Mouse (Mus musculus) CH12.LX (cell line): ENCODE data around the gene Insig1. TPM values are rescaled to one million over a fixed set of nuclear protein-coding genes. Genes with fewer than 3 reads are reported as not detected.

Experiments used
- DNase-seq: peaks from one replicate; pipeline ENCODE4 v3.0.0-alpha.2; 2013; ENCODE audit errors: extremely low read depth
- H3K27ac ChIP-seq: 2 replicates; pipeline ENCODE4 v1.5.1; 2012; ENCODE audit warnings: low read depth, mild to moderate bottlenecking, control low read depth, moderate library complexity; ENCODE audit not compliant: insufficient read depth
- H3K27me3 ChIP-seq: replicated peaks from 2 replicates; pipeline ENCODE3; 2012; ENCODE audit warnings: inconsistent platforms
- H3K36me3 ChIP-seq, 2 experiments: replicated peaks in 1 of 2; 2 replicates each; pipeline versions ENCODE3 to v1.6.1; 2012; ENCODE audit warnings: inconsistent platforms in 1 of 2, low read length in 1 of 2, mild to moderate bottlenecking in 1 of 2, mixed read lengths in 1 of 2, moderate library complexity in 1 of 2; ENCODE audit not compliant: control insufficient read depth in 1 of 2, insufficient read depth in 1 of 2
- H3K4me1 ChIP-seq, 2 experiments: 2 replicates each; pipeline ENCODE4 v1.6.1; 2012; ENCODE audit warnings: inconsistent platforms in 1 of 2, moderate library complexity in 1 of 2; ENCODE audit not compliant: insufficient read depth in 2 of 2, control insufficient read depth in 1 of 2
- H3K4me2 ChIP-seq: 2 replicates; pipeline ENCODE4 v1.6.1; 2012; ENCODE audit warnings: low read depth, mild to moderate bottlenecking, control low read depth; ENCODE audit not compliant: poor library complexity, insufficient read depth, severe bottlenecking
- H3K4me3 ChIP-seq, 3 experiments: fragments of 150-350 bp in 1 of 3; sonication (generic) in 1 of 3; replicated peaks in 1 of 3; 2 replicates each; pipeline versions ENCODE3 to v1.5.1; 2011 to 2012; ENCODE audit warnings: low read depth in 2 of 3, low read length in 2 of 3, mild to moderate bottlenecking in 2 of 3, moderate library complexity in 2 of 3, control low read depth in 1 of 3, improper control_type of control experiment in 1 of 3, inconsistent platforms in 1 of 3, mixed read lengths in 1 of 3; ENCODE audit not compliant: poor library complexity in 1 of 3
- H3K79me2 ChIP-seq: replicated peaks from 2 replicates; pipeline ENCODE4 v1.6.1; 2012; ENCODE audit warnings: mild to moderate bottlenecking, moderate library complexity; ENCODE audit not compliant: control insufficient read depth, poor library complexity, insufficient read depth, severe bottlenecking; ENCODE audit errors: extremely low read depth
- H3K9ac ChIP-seq: 2 replicates; pipeline ENCODE4 v1.6.1; 2012; ENCODE audit warnings: low read depth, mild to moderate bottlenecking, control low read depth, moderate library complexity; ENCODE audit not compliant: insufficient read depth
- H3K9me3 ChIP-seq: replicated peaks from 2 replicates; pipeline ENCODE3; 2012; ENCODE audit warnings: low read length, inconsistent platforms, mixed read lengths
- BHLHE40 ChIP-seq: IDR thresholded peaks from 2 replicates; pipeline ENCODE4 v1.6.1; 2011; ENCODE audit warnings: mild to moderate bottlenecking, low read depth, low read length, improper control_type of control experiment
- E2F4 ChIP-seq: IDR thresholded peaks from 2 replicates; pipeline ENCODE4 v1.6.1; 2011; ENCODE audit warnings: low read depth, low read length, improper control_type of control experiment; ENCODE audit not compliant: insufficient replicate concordance
- ELF1 ChIP-seq: IDR thresholded peaks from 2 replicates; pipeline ENCODE4 v1.6.1; 2014; ENCODE audit warnings: low read depth, mild to moderate bottlenecking, inconsistent platforms, low read length, improper control_type of control experiment
- EP300 ChIP-seq: IDR thresholded peaks from 2 replicates; pipeline ENCODE4 v1.6.1; 2011; ENCODE audit warnings: low read length, improper control_type of control experiment
- GABPA ChIP-seq: IDR thresholded peaks from 2 replicates; pipeline ENCODE4 v1.6.1; 2012; ENCODE audit warnings: low read depth, low read length, improper control_type of control experiment, inconsistent platforms; ENCODE audit not compliant: insufficient replicate concordance
- IRF4 ChIP-seq: IDR thresholded peaks from 2 replicates; pipeline ENCODE4 v1.6.1; 2014; ENCODE audit warnings: low read depth, mild to moderate bottlenecking, inconsistent platforms, low read length, improper control_type of control experiment
- JUN ChIP-seq: IDR thresholded peaks from 2 replicates; pipeline ENCODE4 v1.6.1; 2011; ENCODE audit warnings: low read depth, mild to moderate bottlenecking, low read length, improper control_type of control experiment, moderate library complexity; ENCODE audit not compliant: insufficient read depth
- MAFK ChIP-seq: IDR thresholded peaks from 2 replicates; pipeline ENCODE4 v1.6.1; 2011; ENCODE audit warnings: low read length, improper control_type of control experiment; ENCODE audit not compliant: insufficient replicate concordance
- MYC ChIP-seq: IDR thresholded peaks from 2 replicates; pipeline ENCODE4 v1.6.1; 2011; ENCODE audit warnings: low read depth, mild to moderate bottlenecking, improper control_type of control experiment, low read length
- NELFE ChIP-seq: IDR thresholded peaks from 2 replicates; pipeline ENCODE4 v1.6.1; 2011; ENCODE audit warnings: low read depth, low read length, improper control_type of control experiment
- PAX5 ChIP-seq: IDR thresholded peaks from 2 replicates; pipeline ENCODE4 v1.6.1; 2012; ENCODE audit warnings: low read length, inconsistent platforms, mixed read lengths
- POLR2A ChIP-seq: IDR thresholded peaks from 2 replicates; pipeline ENCODE4 v1.6.1; 2011; ENCODE audit warnings: low read depth, mild to moderate bottlenecking, improper control_type of control experiment, low read length
- POLR2AphosphoS2 ChIP-seq: IDR thresholded peaks from 2 replicates; pipeline ENCODE4 v1.6.1; 2011; ENCODE audit warnings: low read depth, low read length, improper control_type of control experiment
- RCOR1 ChIP-seq: conservative IDR thresholded peaks from 2 replicates; pipeline ENCODE4 v1.6.1; 2012; ENCODE audit warnings: low read depth, mild to moderate bottlenecking, inconsistent platforms, low read length, improper control_type of control experiment
- SIN3A ChIP-seq: IDR thresholded peaks from 2 replicates; pipeline ENCODE4 v1.6.1; 2012; ENCODE audit warnings: low read length, improper control_type of control experiment, inconsistent platforms
- SMC3 ChIP-seq: IDR thresholded peaks from 2 replicates; pipeline ENCODE4 v1.6.1; 2011; ENCODE audit warnings: low read depth, low read length, improper control_type of control experiment
- USF2 ChIP-seq: conservative IDR thresholded peaks from 2 replicates; pipeline ENCODE4 v1.6.1; 2011; ENCODE audit warnings: low read depth, low read length, improper control_type of control experiment
- ZKSCAN1 ChIP-seq: IDR thresholded peaks from 2 replicates; pipeline ENCODE4 v1.6.1; 2012; ENCODE audit warnings: low read depth, inconsistent platforms, low read length, improper control_type of control experiment, borderline replicate concordance
- dilution Hi-C: fragments of 300-500 bp; cut with MboI; formaldehyde crosslinking; loops from 2 replicates; pipeline ENCODE4 v1.14.3; 2020; ENCODE audit warnings: low sequenced_read_pairs; ENCODE audit not compliant: extremely low pct_unique_long_range_greater_than_20kb, extremely low pct_ligation_motif_present
- in situ Hi-C: fragments of 300-500 bp; cut with MboI; formaldehyde crosslinking; loops from 3 replicates; pipeline ENCODE4 v1.14.3; 2019; ENCODE audit warnings: low sequenced_read_pairs, low pct_ligation_motif_present, low pct_unique_long_range_greater_than_20kb, mixed read lengths
- polyA plus RNA-seq: library from polyadenylated mRNA; unstranded; fragments of >175 nt; gene quantifications from 2 replicates; pipeline ENCODE4 v1.2.1, GENCODE M21; 2012; ENCODE audit warnings: low read depth; ENCODE audit not compliant: insufficient read length
- total RNA-seq, 2 experiments: library from RNA; depleted of rRNA; stranded (reverse); fragments of 300-350 nt in 1 of 2; fragments of >200 nt in 1 of 2; gene quantifications; 2 replicates each; pipeline ENCODE4 v1.2.3; 2012 to 2014

Insig1 gene
- total and polyA plus RNA-seq, 3 experiments, result 79.4 to 217 (median 96.9) TPM

DNA sequence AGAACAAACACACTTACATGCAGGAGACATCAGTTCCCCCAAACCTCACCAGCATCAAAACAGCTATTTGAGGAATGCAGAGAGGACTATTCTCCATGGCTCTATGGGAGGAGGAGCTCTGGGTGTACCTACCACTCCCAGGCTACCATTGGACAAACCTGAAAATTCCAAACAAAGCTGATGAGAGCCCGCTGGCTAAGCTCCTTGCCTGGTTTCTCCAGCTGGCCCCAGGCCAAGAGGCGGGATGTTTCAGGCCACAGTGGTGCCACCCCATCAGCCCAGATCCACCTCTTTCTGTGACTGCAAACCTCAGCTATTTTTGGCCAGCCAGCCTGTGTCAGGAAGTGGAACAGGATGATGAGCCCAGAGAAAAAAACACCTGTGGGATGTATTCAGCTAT, 33.0 kb upstream of the Insig1 start:
- Histone ChIP-seq H3K27me3 (no peaks in the 10 kb centered on the region), H3K79me2 (no peaks in the 10 kb centered on the region), H3K4me3 (no peak overlapping the region), H3K4me1 (peaks cover 0 to 17% of the 10 kb centered on the region in 2 experiments; a peak in 2 of 4 replicates), H3K36me3 (no peaks in the 10 kb centered on the region), H3K9me3 (no peaks in the 10 kb centered on the region), H3K9ac (no peak overlapping the region), H3K4me2 (no peak overlapping the region), H3K27ac (no peak overlapping the region)
- dilution Hi-C loops, result no loop called here
- no peak for DNase-seq
- in situ Hi-C loops, result no loop called here
- no peak for TF ChIP-seq SMC3
- TF ChIP-seq ELF1, result no peak

DNA sequence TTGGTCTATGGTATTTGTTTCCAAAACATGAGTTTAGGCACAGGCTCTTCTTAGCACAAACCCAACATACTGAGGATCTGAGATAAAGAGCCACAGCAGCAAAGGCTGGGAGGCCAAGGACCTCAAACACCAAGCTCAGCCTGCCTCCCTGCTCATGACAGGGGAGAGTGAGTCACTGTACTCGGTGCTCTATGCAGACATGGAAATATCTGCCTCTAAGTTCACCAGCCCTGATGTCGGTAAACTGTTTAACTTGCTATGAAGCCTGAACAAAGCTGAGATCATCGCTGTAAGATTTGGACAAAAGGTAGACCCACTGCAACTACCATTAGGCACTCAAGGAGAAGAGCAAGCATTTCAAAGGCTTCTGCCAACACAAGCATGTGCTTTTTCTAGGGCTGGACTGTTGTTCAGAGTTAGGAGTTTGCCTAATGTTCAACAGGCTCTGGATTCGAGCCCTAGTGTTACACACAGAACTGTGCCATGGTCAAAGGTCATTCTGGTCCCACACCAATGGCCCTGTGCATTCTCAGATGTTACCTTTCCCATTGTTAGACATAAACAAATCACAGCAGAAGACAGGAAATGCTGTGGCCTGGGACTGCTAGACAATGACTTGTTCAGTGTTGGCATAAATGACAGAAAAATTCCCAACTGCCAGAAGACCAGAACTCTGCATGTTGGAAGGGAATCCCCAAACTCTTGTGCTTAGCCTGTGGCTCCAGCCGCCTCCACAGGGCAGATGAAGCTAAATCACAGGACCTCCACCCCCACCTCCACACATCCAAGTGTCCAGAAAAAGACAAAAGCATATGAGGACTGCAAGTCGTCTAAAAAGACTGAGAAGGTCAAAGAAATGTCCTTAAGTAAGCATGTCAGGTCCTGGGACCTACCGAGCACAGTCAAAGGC, 31.2 kb upstream of the Insig1 start:
- Histone ChIP-seq H3K4me2 (no peak overlapping the region), H3K27ac (no peak overlapping the region), H3K4me3 (no peak overlapping the region), H3K79me2 (no peaks in the 10 kb centered on the region), H3K9ac (no peak overlapping the region), H3K9me3 (no peaks in the 10 kb centered on the region), H3K36me3 (no peaks in the 10 kb centered on the region), H3K4me1 (peaks cover 0 to 17% of the 10 kb centered on the region in 2 experiments; a peak in 2 of 4 replicates), H3K27me3 (no peaks in the 10 kb centered on the region)
- in situ Hi-C loops (no loop called here), dilution Hi-C loops (no loop called here)
- no peak for DNase-seq
- TF ChIP-seq JUN (no peak), NELFE (no peak), IRF4 (no peak), RCOR1 (no peak), SIN3A (no peak), POLR2AphosphoS2 (no peak), EP300 (no peak), GABPA (no peak), USF2 (no peak), PAX5 (no peak), POLR2A (no peak), BHLHE40 (no peak), E2F4 (no peak), MAFK (no peak), MYC (no peak), ZKSCAN1 (no peak)
